Mouse (Mus musculus): ENCODE measurements around the gene Pcbd2.

- TF ChIP-seq HCFC1 (IDR thresholded peaks at IDR 0.05; ENCODE audit: borderline replicate concordance, insufficient read depth, low read length) (no peak), MAFK (IDR thresholded peaks at IDR 0.05; ENCODE audit: insufficient read depth, low read depth, low read length) (no peak), ZNF384 (IDR thresholded peaks at IDR 0.05; ENCODE audit: low read depth, low read length) (no peak), CHD2 (IDR thresholded peaks at IDR 0.05; ENCODE audit: low read depth, low read length) (no peak)
Observed at GRCm38 (mm10) chr13:55774352-55774751, 47.2 kb downstream of the Pcbd2 start.

Data from ES-E14 (cell line).